Mouse (Mus musculus) spleen, adult 2 months (tissue): Measurements from ENCODE around the gene Dlg5.

Experiments used
- CTCF ChIP-seq: fragments of 200-500 bp; IDR thresholded peaks from 2 replicates; pipeline ENCODE4 v1.5.1; 2011; ENCODE audit warnings: mild to moderate bottlenecking, inconsistent platforms; ENCODE audit not compliant: insufficient read depth, insufficient read length, insufficient replicate concordance; ENCODE audit errors: extremely low read depth
- POLR2A ChIP-seq: fragments of 200-500 bp; IDR thresholded peaks from 2 replicates; pipeline ENCODE4 v1.6.1; 2011; ENCODE audit warnings: low read depth, low read length, inconsistent platforms

DNA sequence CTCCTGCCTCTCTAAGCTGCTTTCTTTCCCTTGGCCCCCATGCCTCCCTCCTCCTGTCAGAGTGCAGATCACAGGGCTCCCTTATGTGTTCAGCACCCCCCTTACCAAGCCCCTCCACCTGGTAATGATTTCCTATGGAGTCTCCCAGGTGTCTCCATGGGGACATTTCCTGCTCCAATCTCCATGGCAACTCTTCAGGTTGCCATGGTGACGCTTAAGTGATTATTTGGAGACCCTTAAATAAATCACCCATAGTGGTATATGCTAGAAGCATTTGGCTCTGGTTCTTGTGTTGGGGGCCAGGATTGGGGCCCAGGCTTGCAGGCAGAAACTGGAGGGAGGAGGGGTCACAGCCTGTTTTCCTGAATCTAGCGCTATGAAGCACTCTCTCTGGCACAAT lies 17.2 kb upstream of the Dlg5 start:
- TF ChIP-seq POLR2A (no peak), CTCF (no peak)
